Mouse (Mus musculus) heart, postnatal 36 days (tissue): ENCODE measurements around the gene Ofd1. TPM values are rescaled to one million over a fixed set of nuclear protein-coding genes. Genes with fewer than 3 reads are reported as not detected.

Source experiments
- DNase-seq, 2 experiments: peaks; one replicate each; pipeline ENCODE4 v3.0.0; 2021 to 2022
- intact Hi-C: fragments of 180-260 bp; cut with DNase I; formaldehyde crosslinking; loops from one replicate; pipeline ENCODE4 v1.15.1; 2025
- total RNA-seq, 2 experiments: library from RNA; stranded (reverse); gene quantifications; 2 replicates each; pipeline ENCODE4 v1.2.3; 2021

The Ofd1 gene
- total RNA-seq, 2 experiments from 2014 or later, result 3.7 to 5.3 TPM

GRCm38 (mm10) chrX:166365458-166366213, 74.9 kb downstream of the Ofd1 start:
- intact Hi-C loops, result no loop called here
- DNase-seq, result no peak

- no peak for DNase-seq
- intact Hi-C loops, result no loop called here
These were observed 80.0 kb downstream of the Ofd1 start for GRCm38 (mm10) chrX:166360455-166360854.

- intact Hi-C loops, result no loop called here
- no peak for DNase-seq
These were observed 80.5 kb downstream of the Ofd1 start for GRCm38 (mm10) chrX:166359927-166360440.

GRCm38 (mm10) chrX:166358955-166359354, 81.5 kb downstream of the Ofd1 start:
- intact Hi-C loops, result no loop called here
- no peak for DNase-seq

- no peak for DNase-seq
- intact Hi-C loops, result no loop called here
These were observed 84.2 kb downstream of the Ofd1 start for GRCm38 (mm10) chrX:166356276-166356675.

GRCm38 (mm10) chrX:166354913-166355312, 85.6 kb downstream of the Ofd1 start:
- intact Hi-C loops, result no loop called here

GRCm38 (mm10) chrX:166353412-166353811, 87.1 kb downstream of the Ofd1 start:
- intact Hi-C loops, result no loop called here
- no peak for DNase-seq

More at GRCm38 (mm10) chrX:166354913-166355312, 85.6 kb downstream of the Ofd1 start:
- no peak for DNase-seq

GRCm38 (mm10) chrX:166351790-166352189, 88.7 kb downstream of the Ofd1 start:
- intact Hi-C loops, result loop anchor here (1.0 kb wide), 1 partner anchor 184 kb away; no protein-coding TSS in a partner anchor
- DNase-seq, result peak; percentile 48 to 58

GRCm38 (mm10) chrX:166348634-166349033, 91.9 kb downstream of the Ofd1 start:
- intact Hi-C loops, result no loop called here
- DNase-seq, result no peak

GRCm38 (mm10) chrX:166348086-166348485, 92.4 kb downstream of the Ofd1 start:
- intact Hi-C loops, result no loop called here
- no peak for DNase-seq

GRCm38 (mm10) chrX:166344228-166345015, 96.1 kb downstream of the Ofd1 start:
- no peak for DNase-seq
- intact Hi-C loops, result no loop called here

- intact Hi-C loops, result no loop called here
- DNase-seq, result no peak
These were observed 98.7 kb downstream of the Ofd1 start for GRCm38 (mm10) chrX:166341795-166342194.

Other genes starting within 250 kb of the Ofd1 start
- 10 to 100 TPM; 10.8 to 14.2 TPM for gene Gpm6b, start 201.8 kb downstream of the Ofd1 start, total RNA-seq
- 10 to 100 TPM; 14.8 to 16.6 TPM for gene Trappc2, start 130 bp downstream of the Ofd1 start, total RNA-seq
- 10 to 100 TPM; 24.3 to 33.7 TPM for gene Rab9, start 39.2 kb upstream of the Ofd1 start, total RNA-seq
- 1 to 10 TPM; 2.4 to 3.6 TPM for gene Tceanc, start 77.9 kb upstream of the Ofd1 start, total RNA-seq
- gene Egfl6, start 145.0 kb upstream of the Ofd1 start, total RNA-seq, result under 1 TPM; 0.39 to 0.41 TPM